Mouse (Mus musculus) neutrophil, adult 5-6 weeks (primary cell): ENCODE data around the gene Olfr1359. TPM values are rescaled to one million over a fixed set of nuclear protein-coding genes. Genes with fewer than 3 reads are reported as not detected.

Experiments used
- ATAC-seq: fragments of 151-379, 151-347 bp; 2 replicates; pipeline ENCODE4 v1.8.0; 2017; ENCODE audit warnings: mild to moderate bottlenecking, moderate TSS enrichment; ENCODE audit not compliant: insufficient number of reproducible peaks, poor library complexity, low FRiP score, severe bottlenecking; ENCODE audit errors: extremely low read depth
- total RNA-seq: library from RNA; stranded (forward); fragments of 200-1000 nt; gene quantifications from 2 replicates; pipeline ENCODE4 v1.2.3, GENCODE M21; 2017

Olfr1359 gene
- total RNA-seq, 1 experiment from 2014 or later: not detected

DNA sequence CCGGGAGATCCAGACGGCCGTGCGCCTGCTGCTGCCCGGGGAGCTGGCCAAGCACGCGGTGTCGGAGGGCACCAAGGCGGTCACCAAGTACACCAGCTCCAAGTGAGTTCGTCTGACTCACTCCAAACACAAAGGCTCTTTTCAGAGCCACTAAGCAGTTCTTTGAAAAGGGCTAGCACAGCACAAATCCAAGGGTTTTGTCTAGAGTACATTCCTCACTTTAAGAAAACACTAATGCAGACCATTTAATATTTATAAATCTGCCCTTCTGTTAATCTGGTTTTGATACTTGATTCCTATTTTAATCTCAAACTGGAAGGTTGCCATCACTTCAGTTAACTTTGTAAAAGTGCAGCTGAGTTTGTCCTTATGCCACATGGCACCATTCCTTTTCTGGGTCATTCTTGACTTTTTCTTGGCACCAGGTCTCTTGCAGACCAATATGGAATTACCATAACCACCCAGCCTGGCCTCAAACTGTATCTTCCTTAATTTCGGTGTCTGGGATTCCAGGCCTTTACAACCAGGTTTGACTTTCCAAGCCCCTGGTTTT is 24.5 kb downstream of the Olfr1359 start:
- no peak for ATAC-seq

DNA sequence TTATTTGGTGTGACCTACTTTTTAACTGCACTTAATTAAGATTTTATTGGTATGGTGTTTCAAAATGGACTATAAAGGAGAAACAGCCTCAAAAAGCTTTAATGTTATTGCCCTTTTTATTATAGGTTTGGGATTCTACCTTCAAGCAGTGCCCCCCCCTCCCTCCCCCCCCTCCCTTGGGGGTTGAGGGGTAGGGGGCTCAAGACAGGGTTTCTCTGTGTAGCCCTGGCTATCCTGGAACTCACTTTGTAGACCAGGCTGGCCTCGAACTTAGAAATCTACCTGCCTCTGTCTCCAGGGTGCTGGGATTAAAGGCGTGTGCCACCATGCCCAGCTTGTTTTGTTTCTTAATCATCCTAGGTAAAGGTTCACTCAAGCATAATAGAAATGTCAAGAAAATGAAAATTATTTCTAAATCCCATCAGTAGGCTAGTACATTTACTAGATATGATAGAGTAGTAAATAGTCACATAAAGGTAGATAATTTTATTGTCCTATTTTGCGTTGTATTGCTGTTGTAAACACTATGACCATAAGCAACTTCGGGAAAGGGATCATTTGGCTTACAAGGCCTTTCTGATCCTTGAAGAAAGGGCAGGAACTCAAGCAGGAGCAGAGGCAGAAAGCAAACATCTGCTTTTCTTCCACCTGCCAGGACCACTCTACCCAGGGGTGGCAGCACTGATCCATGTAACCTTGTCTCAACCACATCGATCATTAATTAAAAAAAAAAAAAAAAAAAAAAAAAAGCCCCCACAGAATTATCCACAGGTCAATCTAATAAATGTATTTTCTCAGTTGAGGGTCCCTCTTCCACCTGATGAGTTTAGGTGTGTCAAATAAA is 25.3 kb downstream of the Olfr1359 start:
- ATAC-seq: no peak

DNA sequence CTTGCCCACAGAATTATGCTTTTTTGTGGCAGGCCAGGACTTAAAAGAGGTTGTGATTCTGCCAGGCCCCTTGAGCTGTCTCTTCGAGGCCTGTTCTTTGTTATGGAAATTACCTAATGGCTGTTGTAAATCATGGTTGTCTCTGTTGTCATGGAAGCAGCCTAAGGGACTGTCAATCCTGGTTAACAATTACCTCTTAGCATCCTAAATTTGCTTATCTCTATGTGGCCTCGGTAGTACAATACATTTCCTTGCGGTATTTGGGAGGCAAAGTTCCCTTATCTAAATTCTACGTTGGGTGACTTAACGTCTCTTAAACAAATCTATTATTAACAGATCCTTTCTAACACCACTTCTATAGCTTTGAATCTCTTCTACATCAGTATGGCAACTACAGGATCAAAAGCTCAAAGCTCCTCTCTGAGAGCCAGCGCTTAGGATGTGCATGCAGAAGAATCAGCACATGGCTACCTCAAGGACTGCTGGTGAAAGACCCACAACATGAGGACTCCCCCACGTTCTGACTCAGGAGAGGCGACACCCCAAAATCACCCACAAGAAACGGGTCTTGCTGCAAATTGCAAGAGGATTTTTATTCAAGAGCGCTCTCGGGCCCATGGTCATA is 30.1 kb downstream of the Olfr1359 start:
- ATAC-seq: no peak

DNA sequence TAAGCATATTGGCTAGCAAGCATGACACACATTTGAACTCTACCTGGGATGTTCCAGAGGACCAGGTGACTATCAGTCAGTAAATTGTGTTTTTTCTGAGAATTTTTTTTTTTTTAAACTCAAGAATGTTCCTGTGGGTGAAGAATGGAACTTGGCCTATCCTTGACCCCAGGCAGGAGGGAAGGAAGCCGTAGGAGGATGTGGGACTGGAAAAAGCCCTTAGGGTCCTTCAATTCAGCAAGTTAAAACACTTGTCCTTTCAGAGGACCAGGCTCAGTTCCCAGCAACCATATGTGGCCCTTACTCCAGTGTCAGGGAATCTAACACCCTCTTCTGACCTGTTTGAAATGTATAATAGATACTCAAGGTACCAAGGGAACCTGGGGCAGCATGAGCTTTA is 31.6 kb downstream of the Olfr1359 start:
- ATAC-seq: no peak

DNA sequence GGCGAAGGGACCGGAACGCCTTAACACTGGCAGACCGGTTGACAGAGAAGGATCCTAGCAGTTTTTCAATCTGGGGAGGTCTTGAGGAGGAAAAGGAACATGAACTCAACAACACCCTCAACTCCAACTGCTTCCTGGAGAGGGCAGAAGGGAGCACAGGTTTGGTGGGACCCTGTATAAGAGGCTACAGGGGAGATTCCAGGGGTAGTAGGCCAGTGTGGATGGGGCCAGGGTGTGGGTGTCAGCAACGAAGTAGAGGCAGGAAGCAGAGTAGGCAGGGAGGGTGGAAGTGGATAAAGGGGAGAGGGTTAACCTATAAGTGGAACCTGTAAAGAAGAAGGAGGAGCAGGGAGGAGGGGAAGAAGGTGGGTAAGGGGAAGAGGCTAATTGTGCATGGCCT is 35.6 kb downstream of the Olfr1359 start:
- no peak for ATAC-seq

DNA sequence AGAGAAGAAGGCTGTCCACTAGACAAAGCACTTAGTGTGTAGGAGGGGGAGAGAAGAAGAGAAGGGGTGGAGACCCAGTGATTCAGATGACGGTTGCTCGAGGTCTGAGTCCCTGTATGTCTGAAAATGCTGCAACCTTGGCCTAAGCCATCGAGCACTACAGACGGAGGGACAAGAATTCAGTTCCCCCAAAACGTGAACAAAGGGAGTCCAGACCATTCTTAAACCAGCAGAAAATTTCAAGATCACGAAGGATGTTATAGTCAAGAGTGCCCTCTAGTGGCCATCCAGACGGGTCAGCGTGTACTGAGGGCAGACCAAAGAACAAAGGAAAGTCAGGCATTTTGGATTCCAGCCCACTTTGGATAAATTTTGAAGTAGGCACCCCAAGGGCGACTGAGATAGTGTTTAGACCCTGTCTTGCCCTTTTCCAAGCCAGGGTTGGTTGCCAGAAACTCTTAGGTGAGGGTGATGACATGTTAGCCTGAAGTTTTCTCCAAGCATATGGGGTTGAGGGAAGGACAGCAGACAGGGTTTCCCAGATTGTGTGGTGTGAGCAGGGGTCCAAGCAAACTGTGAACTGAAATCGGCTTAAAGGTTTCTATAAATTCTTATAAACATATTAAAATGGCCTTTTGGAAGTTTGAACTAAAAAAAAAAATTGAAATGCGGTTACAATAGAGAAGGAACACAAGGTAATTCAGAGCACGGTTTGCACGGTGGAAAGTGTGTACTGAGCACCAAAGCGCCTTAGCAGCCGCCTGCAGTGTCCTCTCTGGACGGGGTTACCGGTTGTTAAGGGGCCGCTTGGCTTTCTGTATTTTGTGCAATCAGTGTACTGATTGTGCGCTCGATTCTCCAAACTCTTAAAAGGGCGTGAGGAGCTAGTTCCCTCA is 36.3 kb downstream of the Olfr1359 start:
- peak; percentile 81 for ATAC-seq

DNA sequence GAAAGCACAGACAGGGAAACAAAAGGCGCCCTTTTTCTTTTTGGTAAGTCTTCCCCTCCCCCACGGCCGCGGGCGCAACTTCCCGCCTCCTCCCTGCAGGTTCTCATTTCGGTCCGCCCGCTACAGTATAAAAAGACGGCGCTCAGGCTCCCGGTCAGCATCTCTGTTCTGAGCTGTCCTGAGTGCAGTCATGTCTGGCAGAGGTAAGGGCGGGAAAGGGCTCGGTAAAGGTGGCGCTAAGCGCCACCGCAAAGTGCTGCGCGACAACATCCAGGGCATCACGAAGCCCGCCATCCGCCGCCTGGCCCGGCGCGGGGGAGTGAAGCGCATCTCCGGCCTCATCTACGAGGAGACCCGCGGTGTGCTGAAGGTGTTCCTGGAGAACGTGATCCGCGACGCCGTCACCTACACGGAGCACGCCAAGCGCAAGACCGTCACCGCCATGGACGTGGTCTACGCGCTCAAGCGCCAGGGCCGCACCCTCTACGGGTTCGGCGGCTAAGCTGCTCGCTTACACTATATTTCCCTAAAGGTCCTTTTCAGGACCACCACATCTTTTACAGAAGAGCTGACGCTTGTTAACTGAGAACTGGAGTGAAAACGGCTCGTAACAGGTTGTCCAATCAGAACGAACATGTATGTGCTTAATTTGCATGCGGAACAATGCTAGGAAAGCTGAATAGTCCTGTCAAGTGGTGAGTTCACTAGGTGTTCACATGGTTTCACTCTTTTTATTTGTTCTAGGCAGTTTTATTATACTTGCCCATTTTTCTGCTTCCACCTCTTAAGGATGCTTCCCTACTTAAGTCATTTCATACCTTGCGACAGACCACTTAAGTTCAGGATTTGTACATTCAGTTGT is 37.2 kb downstream of the Olfr1359 start, which contains the start of gene Hist1h4j:
Gene Hist1h4j (plus strand): TSS at position 159 of the 862 bp plus-strand sequence.
- peak; percentile 55 for ATAC-seq

DNA sequence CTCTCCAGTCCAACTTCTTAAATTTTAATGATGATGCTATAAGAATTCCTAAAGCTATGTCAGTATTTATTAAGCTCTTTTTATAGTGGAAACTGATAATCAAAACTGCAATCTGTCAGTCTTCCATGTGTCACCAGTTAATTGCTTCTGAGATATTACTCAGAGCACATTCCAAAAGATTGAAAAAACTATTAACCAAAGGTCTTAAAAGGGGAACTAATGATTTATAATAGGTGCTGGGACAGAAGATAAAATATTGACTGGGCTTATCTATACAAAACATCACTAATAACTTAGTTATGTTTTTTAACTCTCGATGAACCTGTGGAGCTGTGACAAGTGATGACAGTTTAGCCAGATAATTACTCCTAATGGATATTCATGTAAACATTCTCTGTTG is 47.1 kb downstream of the Olfr1359 start:
- ATAC-seq: no peak

DNA sequence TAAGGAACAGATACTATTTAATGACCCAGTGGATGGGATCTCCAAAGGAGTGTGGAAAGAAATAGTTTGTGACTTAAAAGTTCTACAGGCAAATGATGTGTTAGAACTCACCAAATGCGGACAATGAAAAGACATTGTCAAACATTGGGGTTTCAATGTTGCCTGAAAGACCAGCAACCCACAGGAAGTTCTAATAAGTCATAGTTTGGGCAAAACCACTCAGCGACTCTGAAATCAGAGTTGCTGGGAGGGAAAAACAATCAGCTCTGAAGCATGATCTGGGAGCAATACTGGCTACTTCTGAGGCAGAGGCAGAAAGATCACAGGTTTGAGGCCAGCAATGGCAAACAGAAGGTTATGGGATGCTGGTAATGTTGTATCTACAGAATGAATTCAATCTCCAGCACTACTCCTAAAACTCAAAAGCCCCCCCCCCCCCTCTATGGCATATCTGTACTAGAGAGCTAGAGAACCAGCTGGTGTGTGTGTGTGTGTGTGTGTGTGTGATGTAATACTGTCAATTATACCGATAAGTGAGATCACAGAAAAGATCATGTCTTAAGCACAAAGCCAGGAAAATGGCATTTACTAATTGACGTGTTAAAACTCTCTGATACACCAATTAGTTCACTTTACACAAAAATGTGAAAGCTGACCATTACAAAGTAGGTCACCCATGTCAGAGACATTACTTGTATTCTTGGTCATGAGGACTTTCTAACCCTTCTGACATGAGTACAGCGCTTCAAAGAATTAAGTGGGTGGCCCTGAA is 51.7 kb downstream of the Olfr1359 start:
- ATAC-seq: no peak

DNA sequence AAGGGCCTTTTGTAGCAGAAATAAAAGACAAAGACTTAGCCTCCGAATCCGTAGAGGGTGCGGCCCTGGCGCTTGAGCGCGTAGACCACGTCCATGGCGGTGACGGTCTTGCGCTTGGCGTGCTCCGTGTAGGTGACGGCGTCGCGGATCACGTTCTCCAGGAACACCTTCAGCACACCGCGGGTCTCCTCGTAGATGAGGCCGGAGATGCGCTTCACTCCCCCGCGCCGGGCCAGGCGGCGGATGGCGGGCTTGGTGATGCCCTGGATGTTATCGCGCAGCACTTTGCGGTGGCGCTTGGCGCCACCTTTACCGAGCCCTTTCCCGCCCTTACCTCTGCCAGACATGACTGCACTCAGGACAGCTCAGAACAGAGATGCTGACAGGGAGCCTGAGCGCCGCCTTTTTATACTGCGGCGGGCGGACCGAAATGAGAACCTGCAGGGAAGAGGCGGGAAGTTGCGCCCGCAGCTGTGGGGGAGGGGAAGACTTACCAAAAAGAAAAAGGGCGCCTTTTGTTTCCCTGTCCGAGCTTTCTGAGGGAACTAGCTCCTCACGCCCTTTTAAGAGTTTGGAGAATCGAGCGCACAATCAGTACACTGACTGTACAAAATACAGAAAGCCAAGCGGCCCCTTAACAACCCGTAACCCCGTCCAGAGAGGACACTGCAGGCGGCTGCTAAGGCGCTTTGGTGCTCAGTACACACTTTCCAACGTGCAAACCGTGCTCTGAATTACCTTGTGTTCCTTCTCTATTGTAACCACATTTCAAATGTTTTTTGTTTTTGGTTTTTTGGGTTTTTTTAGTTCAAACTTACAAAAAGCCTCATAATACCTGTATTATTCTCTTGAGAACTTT is 52.5 kb downstream of the Olfr1359 start, which contains the start of gene Hist1h4k:
Gene Hist1h4k (minus strand): TSS at position 347 of the 859 bp plus-strand sequence.
- peak; percentile 56 for ATAC-seq

DNA sequence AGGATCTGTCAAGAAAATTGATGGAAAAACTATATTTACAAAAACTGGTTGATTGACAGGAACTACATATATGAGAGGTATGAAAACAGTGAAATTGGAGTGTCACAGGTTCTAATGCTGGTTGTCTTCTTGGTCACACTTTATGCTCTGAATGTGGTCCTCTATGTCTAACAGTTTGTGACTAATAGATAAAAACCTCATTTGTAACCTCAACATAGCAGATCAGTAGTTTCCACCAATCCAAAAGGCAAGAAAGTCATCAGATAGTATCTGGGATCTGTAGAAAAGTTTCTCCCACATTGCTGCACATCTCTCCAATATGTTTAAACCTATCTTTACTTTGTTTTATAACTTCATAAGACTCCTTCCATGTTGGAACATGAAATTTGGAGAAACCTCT is 53.5 kb downstream of the Olfr1359 start:
- ATAC-seq: no peak

DNA sequence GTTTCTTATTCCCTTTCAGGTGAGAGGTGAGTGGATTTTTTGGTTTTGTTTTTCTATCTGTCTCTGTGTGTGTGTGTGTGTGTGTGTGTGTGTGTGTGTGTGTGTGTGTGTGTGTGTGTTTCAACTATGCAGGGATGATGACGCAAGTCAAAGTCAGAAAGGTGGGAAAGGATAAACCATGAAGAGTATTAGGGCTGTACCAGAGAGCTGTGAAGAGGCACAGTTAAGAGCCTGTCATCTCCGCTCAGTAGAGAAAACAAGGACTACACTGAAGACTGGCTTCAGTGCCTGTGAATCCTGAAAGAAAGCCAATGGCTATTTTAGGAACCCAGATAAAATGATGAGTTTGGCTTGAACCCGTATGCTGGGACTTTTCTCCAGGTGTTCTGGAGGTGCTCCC is 53.9 kb downstream of the Olfr1359 start:
- ATAC-seq: no peak

DNA sequence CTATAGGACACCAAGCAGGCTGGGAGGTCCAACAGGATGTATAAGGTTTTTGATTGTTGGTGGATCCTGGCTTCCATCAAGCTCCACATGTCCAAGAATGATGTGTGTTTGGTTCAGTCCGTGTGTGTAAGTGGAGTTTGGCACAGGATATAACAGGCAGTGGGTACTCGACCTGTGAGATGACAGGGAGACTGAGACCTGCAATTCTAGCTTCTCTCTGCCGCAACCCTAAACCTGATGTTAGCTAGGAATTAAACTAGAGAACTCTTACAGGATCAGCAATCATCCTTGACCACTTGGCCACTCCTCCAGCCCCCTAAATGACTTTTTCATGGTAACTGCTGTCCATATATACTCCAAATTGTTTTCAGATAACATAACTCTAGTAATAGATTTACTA is 54.4 kb downstream of the Olfr1359 start:
- ATAC-seq: no peak

DNA sequence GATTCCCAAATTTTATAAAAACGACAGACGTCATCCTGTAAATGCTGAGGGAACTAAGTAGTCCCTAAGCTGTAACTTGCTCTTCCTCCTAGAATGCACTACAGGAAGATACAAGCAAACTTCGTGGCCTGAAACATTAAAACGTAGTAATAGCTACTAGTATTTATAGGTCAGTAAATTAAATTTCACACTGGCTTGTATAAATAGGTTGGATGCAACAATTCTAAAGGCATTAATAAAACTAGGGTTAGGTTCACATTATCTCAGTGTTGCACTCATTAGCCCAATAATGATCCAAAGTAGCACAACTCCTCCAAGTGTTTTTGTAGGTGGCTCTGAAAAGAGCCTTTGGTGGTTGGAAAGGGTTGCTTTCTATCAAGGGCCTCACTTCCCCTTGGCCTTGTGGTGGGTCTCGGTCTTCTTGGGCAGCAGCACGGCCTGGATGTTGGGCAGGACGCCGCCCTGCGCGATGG is 55.2 kb downstream of the Olfr1359 start:
- ATAC-seq: no peak

DNA sequence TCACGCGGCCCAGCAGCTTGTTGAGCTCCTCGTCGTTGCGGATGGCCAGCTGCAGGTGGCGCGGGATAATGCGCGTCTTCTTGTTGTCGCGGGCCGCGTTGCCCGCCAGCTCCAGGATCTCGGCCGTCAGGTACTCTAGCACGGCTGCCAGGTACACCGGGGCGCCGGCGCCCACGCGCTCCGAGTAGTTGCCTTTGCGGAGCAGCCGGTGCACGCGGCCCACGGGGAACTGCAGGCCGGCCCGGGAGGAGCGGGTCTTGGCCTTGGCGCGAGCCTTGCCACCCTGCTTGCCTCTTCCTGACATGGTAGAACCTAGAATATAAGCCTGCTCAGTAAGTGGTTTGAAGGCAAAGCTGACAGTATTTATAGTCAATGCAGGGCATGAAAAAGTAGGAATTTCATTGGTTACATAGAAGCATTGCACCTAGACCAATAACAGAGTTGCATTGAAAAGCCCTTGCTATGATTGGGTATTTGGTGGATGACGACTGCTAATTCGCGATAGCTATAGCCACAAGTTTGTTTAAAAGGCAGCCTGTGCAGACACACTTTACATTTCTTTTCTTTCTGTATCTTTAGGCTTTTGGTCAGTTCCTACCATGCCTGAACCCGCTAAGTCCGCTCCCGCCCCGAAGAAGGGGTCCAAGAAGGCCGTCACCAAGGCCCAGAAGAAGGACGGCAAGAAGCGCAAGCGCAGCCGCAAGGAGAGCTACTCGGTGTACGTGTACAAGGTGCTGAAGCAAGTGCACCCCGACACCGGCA is 55.8 kb downstream of the Olfr1359 start, which contains the start of the genes Hist1h2ak and Hist1h2bn:
Gene Hist1h2ak (minus strand): TSS at position 304 of the 762 bp plus-strand sequence.
Gene Hist1h2bn (plus strand): TSS at position 600 of the 762 bp plus-strand sequence.
- peak; percentile 95 for ATAC-seq
